Mouse (Mus musculus): ENCODE results near the gene Hsp90b1. TPM values are rescaled to one million over a fixed set of nuclear protein-coding genes. Genes with fewer than 3 reads are reported as not detected.

The Hsp90b1 gene
- polyA plus RNA-seq (2016; fragmentation: Nextera tagmentation; extraction: Ambion mirVana), result 624 and 799 TPM in 2 replicates

- Histone ChIP-seq H3K27ac (peak within 1 kb of the TSS; percentile 97), H3K9me3 (no peaks in the 10 kb centered on the region), H3K27me3 (ENCODE audit: insufficient read depth, poor library complexity, severe bottlenecking) (no peaks in the 10 kb centered on the region), H3K4me1 (peaks cover 35% of the 10 kb centered on the region), H3K4me3 (peak within 1 kb of the TSS; percentile 94), H3K36me3 (peaks cover 38% of the 10 kb centered on the region)
- 0% methylated on average over 51 of the region's 51 CpGs for WGBS
- peak; percentile 100 for DNase-seq (ENCODE audit: low spot score)
Measured at GRCm38 (mm10) chr10:86705318-86705921, at the start of gene Hsp90b1, which contains the start of gene Ttc41. Gene Hsp90b1, minus strand, starts transcription at chr10:86705509. Gene Ttc41, plus strand, starts transcription at chr10:86705811.

GRCm38 (mm10) chr10:86744306-86744705 is 39.0 kb upstream of the Hsp90b1 start:
- no peaks in the 10 kb centered on the region for H3K9me3 ChIP-seq
- 82% methylated on average over 7 of the region's 7 CpGs for WGBS
- no peaks in the 10 kb centered on the region for H3K36me3 ChIP-seq
- no peak overlapping the region for H3K4me3 ChIP-seq
- H3K4me1 ChIP-seq, result no peaks in the 10 kb centered on the region
- no peak overlapping the region for H3K27ac ChIP-seq
- H3K27me3 ChIP-seq (ENCODE audit: insufficient read depth, poor library complexity, severe bottlenecking), result no peaks in the 10 kb centered on the region
- DNase-seq (ENCODE audit: low spot score), result peak; percentile 53

- H3K4me1 ChIP-seq, result no peaks in the 10 kb centered on the region
- no peak overlapping the region for H3K27ac ChIP-seq
- H3K9me3 ChIP-seq, result no peaks in the 10 kb centered on the region
- no peak for DNase-seq (ENCODE audit: low spot score)
- WGBS, result 81% methylated on average over 2 of the region's 2 CpGs
- no peaks in the 10 kb centered on the region for H3K27me3 ChIP-seq (ENCODE audit: insufficient read depth, poor library complexity, severe bottlenecking)
- H3K4me3 ChIP-seq, result no peak overlapping the region
- no peaks in the 10 kb centered on the region for H3K36me3 ChIP-seq
Measured at GRCm38 (mm10) chr10:86742918-86743317, 37.6 kb upstream of the Hsp90b1 start.

GRCm38 (mm10) chr10:86735036-86735435 is 29.7 kb upstream of the Hsp90b1 start:
- H3K4me1 ChIP-seq, result no peaks in the 10 kb centered on the region
- WGBS, result 90% methylated on average over 4 of the region's 4 CpGs
- H3K36me3 ChIP-seq, result no peaks in the 10 kb centered on the region
- H3K4me3 ChIP-seq, result no peak overlapping the region
- H3K9me3 ChIP-seq, result no peaks in the 10 kb centered on the region
- peaks cover 6% of the 10 kb centered on the region; the same call in 1 of the 2 replicates for H3K27me3 ChIP-seq (ENCODE audit: insufficient read depth, poor library complexity, severe bottlenecking)
- no peak overlapping the region for H3K27ac ChIP-seq
- DNase-seq (ENCODE audit: low spot score), result no peak

GRCm38 (mm10) chr10:86731500-86731863 is 26.2 kb upstream of the Hsp90b1 start:
- 0 out of 2 replicates have a peak overlapping the region, but pooled peaks have one; percentile 80 for H3K27ac ChIP-seq
- no peak overlapping the region for H3K4me3 ChIP-seq
- 46% methylated on average over 2 of the region's 2 CpGs for WGBS
- H3K4me1 ChIP-seq, result peaks cover 13% of the 10 kb centered on the region
- H3K27me3 ChIP-seq (ENCODE audit: insufficient read depth, poor library complexity, severe bottlenecking), result peaks cover 6% of the 10 kb centered on the region; the same call in 1 of the 2 replicates
- H3K9me3 ChIP-seq, result no peaks in the 10 kb centered on the region
- DNase-seq (ENCODE audit: low spot score), result no peak
- H3K36me3 ChIP-seq, result no peaks in the 10 kb centered on the region

- peaks cover 6% of the 10 kb centered on the region; the same call in 1 of the 2 replicates for H3K27me3 ChIP-seq (ENCODE audit: insufficient read depth, poor library complexity, severe bottlenecking)
- DNase-seq (ENCODE audit: low spot score), result peak; percentile 91
- peak overlapping the region; percentile 80 for H3K27ac ChIP-seq
- H3K4me3 ChIP-seq, result peak overlapping the region; percentile 63
- WGBS, result 9% methylated on average over 22 of the region's 22 CpGs
- H3K36me3 ChIP-seq, result no peaks in the 10 kb centered on the region
- no peaks in the 10 kb centered on the region for H3K9me3 ChIP-seq
- H3K4me1 ChIP-seq, result peaks cover 13% of the 10 kb centered on the region
Measured at GRCm38 (mm10) chr10:86730823-86731499, 25.7 kb upstream of the Hsp90b1 start.

- no peak for DNase-seq (ENCODE audit: low spot score)
- 80% methylated on average over 3 of the region's 3 CpGs for WGBS
- Histone ChIP-seq H3K9me3 (no peaks in the 10 kb centered on the region), H3K4me1 (peaks cover 13% of the 10 kb centered on the region), H3K27ac (peak overlapping the region; percentile 77; the same call in 1 of the 2 replicates), H3K36me3 (no peaks in the 10 kb centered on the region), H3K27me3 (ENCODE audit: insufficient read depth, poor library complexity, severe bottlenecking) (peaks cover 2% of the 10 kb centered on the region; the same call in 1 of the 2 replicates), H3K4me3 (0 out of 2 replicates have a peak overlapping the region, but pooled peaks have one; percentile 52)
Measured at GRCm38 (mm10) chr10:86728176-86728575, 22.9 kb upstream of the Hsp90b1 start.

GRCm38 (mm10) chr10:86727548-86727980 is 22.3 kb upstream of the Hsp90b1 start:
- Histone ChIP-seq H3K36me3 (no peaks in the 10 kb centered on the region), H3K27ac (peak overlapping the region; percentile 77), H3K4me1 (peaks cover 13% of the 10 kb centered on the region), H3K27me3 (ENCODE audit: insufficient read depth, poor library complexity, severe bottlenecking) (no peaks in the 10 kb centered on the region), H3K4me3 (peak overlapping the region; percentile 52), H3K9me3 (no peaks in the 10 kb centered on the region)
- DNase-seq (ENCODE audit: low spot score), result peak; percentile 86
- 4% methylated on average over 12 of the region's 12 CpGs for WGBS

- Histone ChIP-seq H3K27ac (no peak overlapping the region), H3K9me3 (no peaks in the 10 kb centered on the region), H3K4me1 (0 out of 2 replicates have a peak, but pooled peaks cover 6% of the 10 kb centered on the region), H3K27me3 (ENCODE audit: insufficient read depth, poor library complexity, severe bottlenecking) (no peaks in the 10 kb centered on the region), H3K36me3 (no peaks in the 10 kb centered on the region), H3K4me3 (no peak overlapping the region)
- WGBS, result 71% methylated on average over 3 of the region's 3 CpGs
- DNase-seq (ENCODE audit: low spot score), result no peak
Measured at GRCm38 (mm10) chr10:86712156-86712555, 6.8 kb upstream of the Hsp90b1 start.

- Histone ChIP-seq H3K4me1 (peaks cover 23% of the 10 kb centered on the region; the same call in 1 of the 2 replicates), H3K9me3 (no peaks in the 10 kb centered on the region), H3K36me3 (peaks cover 21% of the 10 kb centered on the region), H3K27me3 (ENCODE audit: insufficient read depth, poor library complexity, severe bottlenecking) (no peaks in the 10 kb centered on the region), H3K27ac (peak overlapping the region; percentile 97; the same call in 1 of the 2 replicates), H3K4me3 (no peak overlapping the region)
- no peak for DNase-seq (ENCODE audit: low spot score)
- WGBS, result 86% methylated on average over 3 of the region's 3 CpGs
Measured at GRCm38 (mm10) chr10:86707134-86707533, 1.8 kb upstream of the Hsp90b1 start.

- Histone ChIP-seq H3K27me3 (ENCODE audit: insufficient read depth, poor library complexity, severe bottlenecking) (no peaks in the 10 kb centered on the region), H3K4me3 (peak overlapping the region; percentile 94), H3K27ac (peak overlapping the region; percentile 97), H3K4me1 (peaks cover 31% of the 10 kb centered on the region), H3K9me3 (no peaks in the 10 kb centered on the region), H3K36me3 (peaks cover 30% of the 10 kb centered on the region)
- 4% methylated on average over 33 of the region's 33 CpGs for WGBS
- peak; percentile 94 for DNase-seq (ENCODE audit: low spot score)
Measured at GRCm38 (mm10) chr10:86705922-86706752, 828 bp upstream of the Hsp90b1 start.

GRCm38 (mm10) chr10:86704589-86705191 is 619 bp downstream of the Hsp90b1 start:
- WGBS, result under 1% methylated on average over 33 of the region's 33 CpGs
- H3K4me3 ChIP-seq, result peak overlapping the region; percentile 94
- H3K27me3 ChIP-seq (ENCODE audit: insufficient read depth, poor library complexity, severe bottlenecking), result no peaks in the 10 kb centered on the region
- H3K4me1 ChIP-seq, result peaks cover 39% of the 10 kb centered on the region
- H3K27ac ChIP-seq, result peak overlapping the region; percentile 97
- peak; percentile 78 for DNase-seq (ENCODE audit: low spot score)
- H3K36me3 ChIP-seq, result peaks cover 44% of the 10 kb centered on the region
- no peaks in the 10 kb centered on the region for H3K9me3 ChIP-seq
